Mouse (Mus musculus): ENCODE results near the gene Gins2. TPM values are rescaled to one million over a fixed set of nuclear protein-coding genes. Genes with fewer than 3 reads are reported as not detected.

The Gins2 gene
- polyA plus RNA-seq, 1 experiment = 2.1 TPM

- WGBS = 24% methylated on average over 17 of the region's 17 CpGs
- TF ChIP-seq CTCF (IDR thresholded peaks at IDR 0.05; ENCODE audit: borderline replicate concordance, insufficient read depth, low read depth, low read length) (peak; percentile 28; the same call in 1 of the 2 replicates), POLR2A (IDR thresholded peaks at IDR 0.05; ENCODE audit: borderline replicate concordance, insufficient read depth, low read length) (no peak)
Observed at GRCm38 (mm10) chr8:120577821-120578220, 11.3 kb downstream of the Gins2 start.

GRCm38 (mm10) chr8:120575801-120576200 is 13.3 kb downstream of the Gins2 start:
- Histone ChIP-seq H3K27ac (ENCODE audit: insufficient read depth, low read length) (no peak overlapping the region), H3K4me3 (replicated peaks; ENCODE audit: insufficient read depth, low read depth, low read length) (no peak overlapping the region), H3K4me1 (ENCODE audit: control insufficient read depth, insufficient read depth, low read length) (peaks cover 36% of the 10 kb centered on the region), H3K27me3 (ENCODE audit: control insufficient read depth, insufficient read depth, low read length) (no peaks in the 10 kb centered on the region)
- WGBS = 84% methylated on average over 9 of the region's 9 CpGs
- TF ChIP-seq POLR2A (IDR thresholded peaks at IDR 0.05; ENCODE audit: borderline replicate concordance, insufficient read depth, low read length) (no peak), CTCF (IDR thresholded peaks at IDR 0.05; ENCODE audit: borderline replicate concordance, insufficient read depth, low read depth, low read length) (no peak)
- no peak for DNase-seq

More at GRCm38 (mm10) chr8:120577821-120578220, 11.3 kb downstream of the Gins2 start:
- no peaks in the 10 kb centered on the region for H3K27me3 ChIP-seq (ENCODE audit: control insufficient read depth, insufficient read depth, low read length)
- peak; percentile 63 to 65 for DNase-seq
- H3K27ac ChIP-seq (ENCODE audit: insufficient read depth, low read length) = no peak overlapping the region
- H3K4me1 ChIP-seq (ENCODE audit: control insufficient read depth, insufficient read depth, low read length) = peaks cover 40% of the 10 kb centered on the region
- H3K4me3 ChIP-seq (replicated peaks; ENCODE audit: insufficient read depth, low read depth, low read length) = no peak overlapping the region

GRCm38 (mm10) chr8:120574941-120575340 is 14.2 kb downstream of the Gins2 start:
- 59% methylated on average over 19 of the region's 19 CpGs for WGBS
- Histone ChIP-seq H3K27ac (ENCODE audit: insufficient read depth, low read length) (no peak overlapping the region), H3K4me3 (replicated peaks; ENCODE audit: insufficient read depth, low read depth, low read length) (no peak overlapping the region), H3K4me1 (ENCODE audit: control insufficient read depth, insufficient read depth, low read length) (peaks cover 42% of the 10 kb centered on the region), H3K27me3 (ENCODE audit: control insufficient read depth, insufficient read depth, low read length) (no peaks in the 10 kb centered on the region)
- TF ChIP-seq POLR2A (IDR thresholded peaks at IDR 0.05; ENCODE audit: borderline replicate concordance, insufficient read depth, low read length) (no peak), CTCF (IDR thresholded peaks at IDR 0.05; ENCODE audit: borderline replicate concordance, insufficient read depth, low read depth, low read length) (no peak)
- DNase-seq = peak in 1 of 2 experiments; percentile 27

- Histone ChIP-seq H3K4me1 (ENCODE audit: control insufficient read depth, insufficient read depth, low read length) (peaks cover 43% of the 10 kb centered on the region), H3K27ac (ENCODE audit: insufficient read depth, low read length) (no peak overlapping the region), H3K4me3 (replicated peaks; ENCODE audit: insufficient read depth, low read depth, low read length) (no peak overlapping the region), H3K27me3 (ENCODE audit: control insufficient read depth, insufficient read depth, low read length) (no peaks in the 10 kb centered on the region)
- TF ChIP-seq POLR2A (IDR thresholded peaks at IDR 0.05; ENCODE audit: borderline replicate concordance, insufficient read depth, low read length) (no peak), CTCF (IDR thresholded peaks at IDR 0.05; ENCODE audit: borderline replicate concordance, insufficient read depth, low read depth, low read length) (no peak)
- DNase-seq = peak in 1 of 2 experiments; percentile 42
- 47% methylated on average over 11 of the region's 11 CpGs for WGBS
Observed at GRCm38 (mm10) chr8:120573866-120574265, 15.2 kb downstream of the Gins2 start.

- Histone ChIP-seq H3K4me1 (ENCODE audit: control insufficient read depth, insufficient read depth, low read length) (peaks cover 40% of the 10 kb centered on the region), H3K27me3 (ENCODE audit: control insufficient read depth, insufficient read depth, low read length) (no peaks in the 10 kb centered on the region), H3K27ac (ENCODE audit: insufficient read depth, low read length) (no peak overlapping the region), H3K4me3 (replicated peaks; ENCODE audit: insufficient read depth, low read depth, low read length) (no peak overlapping the region)
- peak; percentile 59 to 68 for DNase-seq
- no peak for TF ChIP-seq POLR2A (IDR thresholded peaks at IDR 0.05; ENCODE audit: borderline replicate concordance, insufficient read depth, low read length)
- TF ChIP-seq CTCF (IDR thresholded peaks at IDR 0.05; ENCODE audit: borderline replicate concordance, insufficient read depth, low read depth, low read length) = 0 out of 2 replicates have a peak, but pooled peaks have one; percentile 22
- WGBS = 39% methylated on average over 21 of the region's 21 CpGs
Observed at GRCm38 (mm10) chr8:120572534-120572933, 16.6 kb downstream of the Gins2 start.

GRCm38 (mm10) chr8:120571561-120571960 is 17.5 kb downstream of the Gins2 start:
- Histone ChIP-seq H3K4me1 (ENCODE audit: control insufficient read depth, insufficient read depth, low read length) (peaks cover 43% of the 10 kb centered on the region), H3K4me3 (replicated peaks; ENCODE audit: insufficient read depth, low read depth, low read length) (no peak overlapping the region), H3K27ac (ENCODE audit: insufficient read depth, low read length) (no peak overlapping the region), H3K27me3 (ENCODE audit: control insufficient read depth, insufficient read depth, low read length) (no peaks in the 10 kb centered on the region)
- DNase-seq = peak in 1 of 2 experiments; percentile 19
- WGBS = 82% methylated on average over 8 of the region's 8 CpGs
- TF ChIP-seq POLR2A (IDR thresholded peaks at IDR 0.05; ENCODE audit: borderline replicate concordance, insufficient read depth, low read length) (no peak), CTCF (IDR thresholded peaks at IDR 0.05; ENCODE audit: borderline replicate concordance, insufficient read depth, low read depth, low read length) (no peak)

GRCm38 (mm10) chr8:120569939-120570715 is 19.0 kb downstream of the Gins2 start:
- Histone ChIP-seq H3K27me3 (ENCODE audit: control insufficient read depth, insufficient read depth, low read length) (no peaks in the 10 kb centered on the region), H3K27ac (ENCODE audit: insufficient read depth, low read length) (no peak overlapping the region), H3K4me1 (ENCODE audit: control insufficient read depth, insufficient read depth, low read length) (peaks cover 51% of the 10 kb centered on the region), H3K4me3 (replicated peaks; ENCODE audit: insufficient read depth, low read depth, low read length) (no peak overlapping the region)
- DNase-seq = peak; percentile 71 to 82
- WGBS = 45% methylated on average over 13 of the region's 13 CpGs
- no peak for TF ChIP-seq POLR2A (IDR thresholded peaks at IDR 0.05; ENCODE audit: borderline replicate concordance, insufficient read depth, low read length)
- peak; percentile 83 for TF ChIP-seq CTCF (IDR thresholded peaks at IDR 0.05; ENCODE audit: borderline replicate concordance, insufficient read depth, low read depth, low read length)

- no peak overlapping the region for H3K27ac ChIP-seq (ENCODE audit: insufficient read depth, low read length)
- WGBS = 82% methylated on average over 17 of the region's 17 CpGs
- no peak overlapping the region for H3K4me3 ChIP-seq (replicated peaks; ENCODE audit: insufficient read depth, low read depth, low read length)
- no peak for DNase-seq
- no peaks in the 10 kb centered on the region for H3K27me3 ChIP-seq (ENCODE audit: control insufficient read depth, insufficient read depth, low read length)
- TF ChIP-seq POLR2A (IDR thresholded peaks at IDR 0.05; ENCODE audit: borderline replicate concordance, insufficient read depth, low read length) (no peak), CTCF (IDR thresholded peaks at IDR 0.05; ENCODE audit: borderline replicate concordance, insufficient read depth, low read depth, low read length) (no peak)
- H3K4me1 ChIP-seq (ENCODE audit: control insufficient read depth, insufficient read depth, low read length) = peaks cover 55% of the 10 kb centered on the region
Observed at GRCm38 (mm10) chr8:120569123-120569522, 20.0 kb downstream of the Gins2 start.

All from cerebellum, adult 2 months (tissue).